Mouse (Mus musculus): ENCODE measurements around the gene Tspear. TPM values are rescaled to one million over a fixed set of nuclear protein-coding genes. Genes with fewer than 3 reads are reported as not detected.

Tspear gene
- polyA plus RNA-seq (2016; fragmentation: Nextera tagmentation; extraction: Ambion mirVana) = 0.05 TPM in 1 of 2 replicates, not detected in the other

GRCm38 (mm10) chr10:77685895-77686664 lies at the start of gene Tspear:
TSS of gene Tspear (plus strand) at chr10:77686569.
- H3K27ac ChIP-seq = no peak within 1 kb of the TSS
- H3K36me3 ChIP-seq = no peaks in the 10 kb centered on the region
- no peak for ATAC-seq
- H3K9ac ChIP-seq = no peak within 1 kb of the TSS
- WGBS (ENCODE audit: insufficient replicate concordance) = 5% methylated on average over 22 of the region's 22 CpGs
- no peak within 1 kb of the TSS for H3K4me3 ChIP-seq
- no peaks in the 10 kb centered on the region for H3K4me1 ChIP-seq
- no peak within 1 kb of the TSS for H3K4me2 ChIP-seq
- peaks cover 89% of the 10 kb centered on the region for H3K27me3 ChIP-seq (replicated peaks)
- H3K9me3 ChIP-seq (replicated peaks) = no peaks in the 10 kb centered on the region

GRCm38 (mm10) chr10:77638956-77639355 lies 47.4 kb upstream of the Tspear start:
- Histone ChIP-seq H3K27me3 (replicated peaks) (no peaks in the 10 kb centered on the region), H3K36me3 (peaks cover 96% of the 10 kb centered on the region)
- 86% methylated on average over 6 of the region's 6 CpGs for WGBS (ENCODE audit: insufficient replicate concordance)

GRCm38 (mm10) chr10:77643160-77643559 lies 43.2 kb upstream of the Tspear start:
- Histone ChIP-seq H3K9me3 (replicated peaks) (no peaks in the 10 kb centered on the region), H3K4me2 (no peak overlapping the region), H3K4me1 (no peaks in the 10 kb centered on the region), H3K27ac (no peak overlapping the region), H3K27me3 (replicated peaks) (no peaks in the 10 kb centered on the region), H3K9ac (no peak overlapping the region), H3K4me3 (no peak overlapping the region), H3K36me3 (peaks cover 90% of the 10 kb centered on the region)
- no peak for ATAC-seq
- WGBS (ENCODE audit: insufficient replicate concordance) = 74% methylated on average over 7 of the region's 7 CpGs

More at GRCm38 (mm10) chr10:77638956-77639355, 47.4 kb upstream of the Tspear start:
- no peak overlapping the region for H3K27ac ChIP-seq
- H3K4me1 ChIP-seq = peaks cover 4% of the 10 kb centered on the region; the same call in 1 of the 2 replicates
- ATAC-seq = no peak
- H3K9me3 ChIP-seq (replicated peaks) = no peaks in the 10 kb centered on the region
- no peak overlapping the region for H3K9ac ChIP-seq
- H3K4me3 ChIP-seq = no peak overlapping the region
- H3K4me2 ChIP-seq = no peak overlapping the region

- Histone ChIP-seq H3K27me3 (replicated peaks) (no peaks in the 10 kb centered on the region), H3K4me2 (no peak overlapping the region), H3K9me3 (replicated peaks) (no peaks in the 10 kb centered on the region), H3K9ac (no peak overlapping the region), H3K4me1 (no peaks in the 10 kb centered on the region), H3K36me3 (peaks cover 68% of the 10 kb centered on the region), H3K27ac (no peak overlapping the region), H3K4me3 (no peak overlapping the region)
- 73% methylated on average over 5 of the region's 5 CpGs for WGBS (ENCODE audit: insufficient replicate concordance)
- ATAC-seq = no peak
Observed at GRCm38 (mm10) chr10:77645571-77645970, 40.8 kb upstream of the Tspear start.

- WGBS (ENCODE audit: insufficient replicate concordance) = 45% methylated on average over 1 of the region's 1 CpGs
- no peak for ATAC-seq
- H3K4me1 ChIP-seq = no peaks in the 10 kb centered on the region
- H3K36me3 ChIP-seq = peaks cover 49% of the 10 kb centered on the region
- H3K27me3 ChIP-seq (replicated peaks) = no peaks in the 10 kb centered on the region
- H3K9me3 ChIP-seq (replicated peaks) = no peaks in the 10 kb centered on the region
- no peak overlapping the region for H3K27ac ChIP-seq
- no peak overlapping the region for H3K9ac ChIP-seq
- H3K4me3 ChIP-seq = no peak overlapping the region
- no peak overlapping the region for H3K4me2 ChIP-seq
Observed at GRCm38 (mm10) chr10:77647461-77647860, 38.9 kb upstream of the Tspear start.

- WGBS (ENCODE audit: insufficient replicate concordance) = 80% methylated on average over 8 of the region's 8 CpGs
- no peaks in the 10 kb centered on the region for H3K4me1 ChIP-seq
Observed at GRCm38 (mm10) chr10:77647901-77648300, 38.5 kb upstream of the Tspear start.

GRCm38 (mm10) chr10:77652046-77652445 lies 34.3 kb upstream of the Tspear start:
- Histone ChIP-seq H3K9ac (no peak overlapping the region), H3K4me3 (no peak overlapping the region), H3K27me3 (replicated peaks) (no peaks in the 10 kb centered on the region), H3K9me3 (replicated peaks) (no peaks in the 10 kb centered on the region), H3K4me1 (no peaks in the 10 kb centered on the region), H3K4me2 (no peak overlapping the region), H3K27ac (no peak overlapping the region), H3K36me3 (peaks cover 3% of the 10 kb centered on the region)
- no peak for ATAC-seq
- 79% methylated on average over 9 of the region's 9 CpGs for WGBS (ENCODE audit: insufficient replicate concordance)

More at GRCm38 (mm10) chr10:77647901-77648300, 38.5 kb upstream of the Tspear start:
- Histone ChIP-seq H3K4me3 (no peak overlapping the region), H3K9ac (no peak overlapping the region), H3K4me2 (no peak overlapping the region), H3K9me3 (replicated peaks) (no peaks in the 10 kb centered on the region), H3K27ac (no peak overlapping the region), H3K36me3 (peaks cover 44% of the 10 kb centered on the region), H3K27me3 (replicated peaks) (no peaks in the 10 kb centered on the region)
- ATAC-seq = no peak

GRCm38 (mm10) chr10:77658286-77658994 lies 27.9 kb upstream of the Tspear start:
- 45% methylated on average over 15 of the region's 15 CpGs for WGBS (ENCODE audit: insufficient replicate concordance)
- Histone ChIP-seq H3K4me3 (no peak overlapping the region), H3K27me3 (replicated peaks) (peaks cover 13% of the 10 kb centered on the region), H3K27ac (no peak overlapping the region), H3K9me3 (replicated peaks) (no peaks in the 10 kb centered on the region), H3K36me3 (no peaks in the 10 kb centered on the region), H3K4me2 (no peak overlapping the region), H3K9ac (no peak overlapping the region), H3K4me1 (no peaks in the 10 kb centered on the region)
- no peak for ATAC-seq

GRCm38 (mm10) chr10:77663949-77664665 lies 22.3 kb upstream of the Tspear start:
- Histone ChIP-seq H3K27ac (no peak overlapping the region), H3K36me3 (no peaks in the 10 kb centered on the region), H3K9me3 (replicated peaks) (no peaks in the 10 kb centered on the region), H3K4me2 (no peak overlapping the region), H3K4me1 (no peaks in the 10 kb centered on the region), H3K9ac (no peak overlapping the region), H3K4me3 (no peak overlapping the region), H3K27me3 (replicated peaks) (peaks cover 49% of the 10 kb centered on the region)
- ATAC-seq = no peak
- WGBS (ENCODE audit: insufficient replicate concordance) = 36% methylated on average over 43 of the region's 43 CpGs

GRCm38 (mm10) chr10:77666342-77666741 lies 20.0 kb upstream of the Tspear start:
- no peaks in the 10 kb centered on the region for H3K9me3 ChIP-seq (replicated peaks)
- H3K27ac ChIP-seq = no peak overlapping the region
- peaks cover 14% of the 10 kb centered on the region for H3K4me1 ChIP-seq
- H3K9ac ChIP-seq = no peak overlapping the region
- no peak for ATAC-seq
- no peak overlapping the region for H3K4me2 ChIP-seq
- no peaks in the 10 kb centered on the region for H3K36me3 ChIP-seq
- peaks cover 49% of the 10 kb centered on the region for H3K27me3 ChIP-seq (replicated peaks)
- 75% methylated on average over 8 of the region's 8 CpGs for WGBS (ENCODE audit: insufficient replicate concordance)
- no peak overlapping the region for H3K4me3 ChIP-seq

GRCm38 (mm10) chr10:77667402-77667801 lies 19.0 kb upstream of the Tspear start:
- 75% methylated on average over 4 of the region's 4 CpGs for WGBS (ENCODE audit: insufficient replicate concordance)
- ATAC-seq = no peak

GRCm38 (mm10) chr10:77670710-77671109 lies 15.7 kb upstream of the Tspear start:
- no peak; the same call in 1 of the 2 replicates for ATAC-seq

More at GRCm38 (mm10) chr10:77667402-77667801, 19.0 kb upstream of the Tspear start:
- Histone ChIP-seq H3K9ac (no peak overlapping the region), H3K36me3 (no peaks in the 10 kb centered on the region), H3K27me3 (replicated peaks) (peaks cover 48% of the 10 kb centered on the region), H3K9me3 (replicated peaks) (no peaks in the 10 kb centered on the region), H3K4me1 (peaks cover 23% of the 10 kb centered on the region), H3K4me3 (no peak overlapping the region), H3K27ac (no peak overlapping the region), H3K4me2 (no peak overlapping the region)

More at GRCm38 (mm10) chr10:77670710-77671109, 15.7 kb upstream of the Tspear start:
- Histone ChIP-seq H3K9ac (no peak overlapping the region), H3K36me3 (no peaks in the 10 kb centered on the region), H3K27ac (peak overlapping the region; percentile 74), H3K4me2 (no peak overlapping the region), H3K27me3 (replicated peaks) (peaks cover 40% of the 10 kb centered on the region), H3K9me3 (replicated peaks) (no peaks in the 10 kb centered on the region), H3K4me3 (no peak overlapping the region), H3K4me1 (peaks cover 25% of the 10 kb centered on the region)
- 67% methylated on average over 4 of the region's 4 CpGs for WGBS (ENCODE audit: insufficient replicate concordance)
